Mouse (Mus musculus) cerebellum, adult 11-12 months (tissue): ENCODE data around the gene Rin2.

Experiments
- DNase-seq: peaks from one replicate; pipeline ENCODE4 v3.0.0; 2022

Rin2 gene

DNA sequence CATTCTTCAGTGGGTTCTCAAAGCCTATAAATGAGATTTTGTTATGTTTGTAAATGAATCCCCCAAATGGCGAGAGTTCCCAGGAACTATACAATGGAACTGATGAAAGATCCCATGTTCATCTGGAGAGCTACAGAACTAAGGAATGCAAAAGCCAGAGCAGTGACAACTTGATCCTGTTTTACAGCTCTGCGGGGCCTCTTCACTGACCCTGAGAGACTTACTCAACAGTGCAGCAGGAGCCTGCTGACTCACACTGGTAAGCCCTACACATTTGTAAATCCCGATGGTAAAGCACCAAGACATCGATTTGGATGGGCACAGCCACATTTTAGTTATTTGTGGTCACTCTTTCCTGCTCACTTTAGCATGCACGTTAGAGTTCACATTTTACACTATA is 62.2 kb downstream of the Rin2 start:
- DNase-seq = no peak

DNA sequence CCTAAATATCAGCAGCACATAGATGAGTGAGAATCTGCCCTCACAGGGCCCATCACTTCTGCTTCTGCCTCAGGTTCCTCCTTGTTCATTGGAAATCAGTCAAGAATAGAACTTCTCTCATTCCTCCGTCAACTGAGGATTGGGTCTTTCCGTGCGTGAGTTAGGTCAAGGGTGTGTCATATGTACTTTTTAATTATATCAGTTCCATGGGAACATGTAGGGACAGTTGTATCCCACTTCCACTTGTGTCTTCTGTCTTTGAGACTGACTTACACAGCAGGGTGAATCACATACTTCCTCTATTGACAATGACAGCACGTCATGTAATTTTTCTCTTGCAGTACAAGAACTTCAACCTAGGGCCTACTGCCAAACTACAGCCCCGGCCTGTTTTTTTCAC is 65.7 kb downstream of the Rin2 start:
- DNase-seq = no peak

DNA sequence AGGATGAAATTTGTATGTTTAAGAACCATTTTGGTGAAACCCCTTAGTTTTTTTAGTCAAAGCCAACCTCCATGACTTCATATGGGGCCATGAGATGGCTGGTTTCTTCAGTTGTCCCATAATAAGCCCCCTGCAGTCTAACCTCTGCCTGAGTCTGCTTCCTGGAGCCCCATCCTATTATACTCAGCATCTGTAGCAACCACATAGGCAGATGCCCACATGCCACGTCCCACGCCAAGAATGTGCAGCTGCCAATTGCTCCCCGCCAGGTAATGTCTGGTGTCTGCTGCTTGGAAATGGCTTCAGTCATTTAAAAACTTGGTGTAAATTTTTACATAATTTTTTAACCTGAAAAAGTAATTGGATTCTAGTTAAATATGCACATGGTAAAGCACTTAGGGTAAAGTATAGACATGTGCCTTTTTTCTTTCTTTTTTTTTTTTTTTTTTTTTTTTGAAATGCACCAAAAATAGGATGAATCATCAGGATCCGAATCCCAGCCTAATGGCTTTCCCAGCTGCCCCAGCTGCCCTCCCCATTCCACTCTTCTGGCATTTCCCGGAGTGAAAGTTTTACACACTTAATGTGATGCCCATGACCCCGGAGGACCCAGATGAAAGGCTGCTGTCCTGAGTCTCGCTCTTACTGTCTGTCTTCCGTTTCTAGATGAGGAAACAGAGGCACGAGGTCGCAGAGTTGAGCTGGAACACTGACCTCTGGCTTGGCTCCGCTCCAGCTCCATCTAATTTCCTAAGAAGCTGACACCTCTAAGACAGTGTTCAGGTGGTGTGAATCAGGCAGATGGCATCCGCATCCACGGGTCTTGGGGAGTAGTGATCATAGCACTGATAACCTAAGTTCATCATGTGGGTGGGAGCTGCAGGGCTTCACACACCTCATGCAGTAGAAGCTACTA is 68.0 kb downstream of the Rin2 start:
- DNase-seq = no peak

DNA sequence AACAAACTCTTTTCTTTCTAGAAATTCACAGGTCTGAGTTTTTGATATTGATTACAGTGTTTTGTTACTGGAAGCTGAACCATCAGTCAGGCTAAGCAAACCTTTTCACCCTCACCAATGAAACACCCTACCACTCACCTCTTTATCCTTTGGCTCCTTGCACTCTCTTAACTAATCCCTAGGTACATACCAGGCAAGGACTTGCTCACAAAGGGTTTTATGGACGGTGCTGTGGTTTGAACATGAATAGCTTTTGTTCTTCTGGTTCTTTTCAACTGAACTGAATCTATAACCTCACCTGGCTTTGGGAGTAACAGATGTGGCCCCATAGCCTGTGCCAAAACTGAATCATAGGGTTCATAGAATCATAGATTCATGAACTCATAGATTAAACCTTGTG is 71.4 kb downstream of the Rin2 start:
- DNase-seq = no peak

DNA sequence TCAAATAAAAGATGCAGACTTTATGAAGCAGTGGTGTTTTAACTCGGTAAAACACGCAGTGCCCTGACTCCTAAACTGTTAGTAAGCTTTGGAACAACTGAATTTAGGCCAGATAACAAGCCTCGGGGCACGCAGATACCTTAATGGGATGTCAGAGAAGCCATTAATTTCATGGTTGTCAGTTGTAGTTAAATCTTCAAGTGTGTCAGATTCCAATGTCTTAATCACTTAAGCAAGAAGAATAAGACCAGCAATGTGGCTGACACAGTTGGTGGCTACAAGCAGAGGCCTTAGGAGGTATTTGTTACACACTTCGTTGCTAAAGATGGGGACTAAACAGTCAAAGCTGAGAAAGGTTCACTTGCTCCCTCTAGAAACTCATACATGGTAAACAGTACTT is 74.6 kb downstream of the Rin2 start:
- no peak for DNase-seq

DNA sequence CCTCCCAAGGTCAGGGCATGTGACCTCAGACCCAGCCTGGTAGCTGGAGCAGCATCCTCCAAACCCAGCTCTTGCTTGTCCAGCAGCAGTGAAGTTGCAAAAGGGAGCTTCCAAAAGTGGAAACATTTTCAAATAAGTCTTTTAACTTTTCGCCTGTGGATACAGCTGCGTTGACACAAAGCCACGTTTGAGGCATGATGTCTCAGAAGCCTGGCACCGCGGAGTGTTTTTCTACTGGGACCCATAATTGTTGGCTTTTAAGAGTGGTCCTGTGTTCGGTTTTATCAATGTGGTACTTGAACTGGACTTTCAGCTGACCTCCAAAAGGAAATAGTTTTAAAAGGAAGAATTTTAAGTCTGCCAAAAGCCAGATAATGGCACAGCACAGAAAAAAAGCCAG is 77.6 kb downstream of the Rin2 start:
- DNase-seq = no peak

DNA sequence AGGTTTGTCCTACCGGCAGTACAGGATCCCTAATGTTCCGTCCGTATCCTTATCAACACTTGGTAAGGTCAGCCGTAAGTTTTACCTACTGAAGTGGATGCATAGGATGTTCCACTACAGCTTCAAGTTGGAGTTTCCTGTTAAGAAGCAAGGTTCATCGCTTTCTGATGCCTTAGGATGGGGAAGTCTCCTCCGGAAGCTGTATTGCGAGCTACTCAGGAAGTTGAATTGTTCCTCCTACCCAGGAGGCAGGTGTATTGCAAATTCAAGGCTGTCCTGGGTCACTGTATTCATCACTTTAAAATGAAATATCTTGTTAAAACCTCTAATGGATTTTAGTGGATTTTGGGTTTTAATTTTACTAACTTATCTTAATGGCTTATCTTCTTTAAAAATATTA is 79.0 kb downstream of the Rin2 start:
- no peak for DNase-seq

DNA sequence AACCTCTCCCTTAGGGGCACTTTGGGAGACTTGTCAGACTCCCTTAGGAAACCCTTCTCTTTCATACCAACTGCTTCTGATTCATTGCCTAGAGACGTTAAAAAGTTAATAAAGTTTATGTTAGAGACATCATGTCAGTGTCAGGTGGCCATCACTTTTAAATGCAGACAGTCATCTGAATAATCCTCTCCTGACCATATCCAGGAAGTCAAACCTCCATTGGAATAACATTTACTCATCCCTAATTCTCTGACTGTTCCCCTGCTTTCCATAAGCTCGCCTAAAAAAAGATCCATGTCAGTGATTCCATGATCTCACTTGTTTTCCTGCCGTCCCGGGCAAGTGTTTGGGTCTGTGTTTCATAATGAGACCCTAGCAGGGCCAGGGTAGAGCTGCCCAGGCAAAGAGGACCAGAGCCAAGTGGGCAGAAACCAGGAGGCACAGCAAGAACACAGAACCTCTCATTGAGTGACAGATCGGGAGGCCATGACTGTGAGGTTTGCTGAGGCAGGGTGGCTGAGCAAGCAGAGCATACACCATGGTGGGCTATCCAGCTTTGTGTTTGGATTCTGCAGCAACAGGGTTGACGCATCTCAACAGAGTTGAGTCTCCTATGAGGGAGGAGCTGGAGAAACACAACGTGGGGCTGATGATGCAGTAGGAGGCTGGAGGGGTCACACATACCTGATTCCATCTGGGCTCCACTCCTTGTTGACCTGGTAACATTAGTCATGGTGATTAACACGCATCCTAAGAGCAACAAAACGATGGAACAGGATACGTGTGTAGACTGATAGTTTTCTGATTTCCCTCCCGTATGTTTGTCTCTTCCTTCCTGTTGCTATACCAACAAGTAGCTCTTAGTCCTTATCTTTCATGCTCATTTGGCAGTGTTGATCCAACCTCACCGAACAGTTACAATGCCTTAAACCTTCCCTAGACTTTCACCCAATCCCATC is 81.1 kb downstream of the Rin2 start:
- no peak for DNase-seq

DNA sequence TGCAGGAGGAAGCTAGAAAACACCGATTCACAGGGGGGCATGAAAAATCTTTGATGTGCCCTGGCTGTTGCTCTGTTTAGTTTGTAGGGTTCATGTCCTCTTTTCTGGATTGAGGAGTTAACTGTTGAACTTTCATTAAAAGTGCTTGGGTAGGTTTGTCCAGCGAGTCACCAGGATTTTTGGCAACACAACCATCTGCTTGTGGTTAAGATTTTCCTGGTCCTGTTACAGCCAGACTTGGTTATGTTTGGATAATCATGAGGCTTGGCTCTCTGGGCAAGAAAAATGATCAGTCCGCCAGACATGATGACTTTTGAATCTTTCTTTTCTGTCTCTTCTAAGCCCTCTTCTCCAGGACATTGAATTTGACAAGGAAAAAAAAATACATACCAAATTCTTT is 85.1 kb downstream of the Rin2 start:
- no peak for DNase-seq

DNA sequence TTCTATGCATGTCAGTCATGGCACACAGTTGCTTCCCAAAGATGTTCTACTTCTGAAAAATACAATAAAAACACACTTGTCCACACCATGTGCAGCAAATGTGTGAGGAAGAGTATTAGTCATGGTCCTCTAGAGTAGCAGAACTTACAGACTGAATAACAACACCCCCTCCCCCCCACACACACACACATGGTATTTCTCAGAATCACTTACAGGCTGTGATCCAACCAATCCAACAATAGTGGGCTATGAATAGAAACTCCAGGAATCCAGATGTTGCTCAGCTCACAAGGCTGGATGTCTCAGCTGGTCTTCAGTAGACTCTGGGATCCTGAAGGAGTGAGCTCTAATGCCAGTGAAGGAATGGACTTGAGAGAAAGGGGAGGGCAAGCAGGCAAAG is 86.4 kb downstream of the Rin2 start:
- no peak for DNase-seq

DNA sequence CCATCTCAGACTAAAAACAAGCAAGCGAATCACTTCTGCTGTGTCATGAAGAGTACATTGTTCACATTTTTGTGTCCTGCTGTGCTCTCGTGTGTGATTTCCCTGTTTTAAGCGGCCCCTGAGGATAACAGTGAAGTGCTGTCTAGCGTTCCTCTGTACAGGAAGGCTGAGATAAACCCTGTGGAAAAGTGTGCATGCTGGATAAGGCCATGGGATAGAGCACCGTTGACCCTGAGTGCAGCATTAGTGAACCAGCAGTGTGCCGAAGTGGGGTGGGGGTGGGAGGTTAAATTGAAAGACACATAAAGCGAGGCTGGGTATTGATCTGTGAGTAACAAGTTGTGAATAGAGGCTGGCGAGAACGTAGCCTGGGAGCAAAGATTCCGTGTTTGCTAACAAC is 94.9 kb downstream of the Rin2 start:
- DNase-seq = no peak

DNA sequence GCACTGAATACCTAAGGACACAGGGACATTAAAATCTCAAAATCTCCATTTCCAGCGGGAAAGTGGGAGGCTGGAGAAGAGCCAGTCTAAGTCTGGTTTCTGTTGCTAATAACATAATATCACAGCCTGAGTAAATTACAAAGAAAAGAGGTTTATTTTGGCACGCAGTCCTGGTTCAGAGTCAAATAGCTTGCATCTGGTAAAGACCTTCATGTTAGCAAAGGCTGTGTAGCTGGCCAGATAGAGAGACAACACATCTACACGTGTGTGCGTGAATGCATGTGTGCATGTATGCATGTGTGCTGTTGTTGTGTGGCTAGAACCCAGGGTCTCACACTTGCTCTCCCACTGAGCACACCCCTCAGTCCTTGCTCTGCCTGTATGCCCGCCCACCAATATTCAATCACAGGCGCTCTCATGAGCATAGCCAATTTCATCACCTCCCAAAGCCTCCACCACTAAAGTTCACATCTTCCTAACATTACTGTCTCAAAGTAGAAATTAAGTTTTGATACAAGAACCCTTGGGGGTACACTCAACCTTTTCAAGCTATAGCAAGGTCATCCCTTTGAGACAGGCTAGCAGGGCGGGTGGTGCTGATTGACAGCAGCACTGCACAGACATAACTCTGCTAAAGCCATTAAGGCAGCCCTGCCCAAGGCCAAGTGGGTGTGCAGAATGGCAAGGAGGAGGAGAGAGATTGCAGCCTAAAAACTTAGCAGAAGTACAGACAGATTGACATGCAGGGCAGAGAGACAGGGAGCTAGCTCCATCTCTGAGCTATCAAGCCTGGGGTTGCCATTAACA is 95.9 kb downstream of the Rin2 start:
- no peak for DNase-seq

DNA sequence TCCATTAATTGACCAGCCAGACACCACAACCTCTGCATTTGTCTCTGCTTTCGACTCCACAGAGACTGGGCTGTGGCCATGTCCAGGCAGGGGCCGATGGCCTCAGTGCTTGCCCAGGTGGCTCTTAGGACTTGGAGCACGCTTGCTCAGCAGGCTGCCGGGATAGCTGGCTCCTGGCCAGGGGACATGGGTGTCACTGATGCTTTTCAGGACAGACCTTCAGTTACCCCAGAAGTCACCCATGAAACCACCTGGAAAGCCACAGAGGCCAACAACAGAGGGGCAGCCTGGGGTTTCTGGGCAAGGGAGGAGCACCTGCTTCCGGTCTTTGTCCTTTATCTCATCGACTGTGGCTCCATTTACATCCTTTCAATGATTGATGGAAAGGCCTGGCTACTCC is 108.2 kb downstream of the Rin2 start:
- no peak for DNase-seq

DNA sequence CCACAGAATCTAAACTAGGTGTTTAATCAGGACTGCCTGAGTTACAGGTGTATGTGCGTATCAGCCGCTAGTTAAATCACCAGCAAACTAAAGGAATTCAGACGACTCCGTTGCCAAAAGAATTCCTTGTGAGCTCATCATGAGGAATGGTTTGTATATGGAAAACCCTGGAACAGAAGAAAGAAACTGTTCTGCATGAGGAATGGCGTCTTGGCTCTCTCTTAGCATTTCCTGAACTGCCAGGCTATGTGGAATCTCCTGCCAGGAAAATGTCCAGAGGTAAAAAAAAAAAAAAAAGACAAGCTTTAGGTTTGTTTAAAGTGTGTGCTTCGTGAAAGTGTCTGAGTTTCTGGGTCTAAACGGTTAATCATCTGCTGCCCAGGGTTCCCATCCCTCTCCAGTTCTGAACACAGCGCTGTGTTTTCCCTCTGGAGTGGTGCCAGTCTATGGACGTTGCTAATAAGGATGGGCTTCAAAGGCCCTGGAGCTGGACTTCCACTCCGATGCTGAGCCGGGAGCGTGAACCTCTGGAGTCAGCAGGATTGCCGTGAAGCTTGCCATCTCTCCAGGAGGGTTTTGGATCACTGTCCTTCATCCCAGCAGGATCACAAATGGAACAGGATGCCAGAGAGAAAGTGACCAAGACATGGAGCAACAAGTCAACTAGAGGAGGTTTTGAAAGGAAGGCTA is 109.4 kb downstream of the Rin2 start:
- DNase-seq = no peak

DNA sequence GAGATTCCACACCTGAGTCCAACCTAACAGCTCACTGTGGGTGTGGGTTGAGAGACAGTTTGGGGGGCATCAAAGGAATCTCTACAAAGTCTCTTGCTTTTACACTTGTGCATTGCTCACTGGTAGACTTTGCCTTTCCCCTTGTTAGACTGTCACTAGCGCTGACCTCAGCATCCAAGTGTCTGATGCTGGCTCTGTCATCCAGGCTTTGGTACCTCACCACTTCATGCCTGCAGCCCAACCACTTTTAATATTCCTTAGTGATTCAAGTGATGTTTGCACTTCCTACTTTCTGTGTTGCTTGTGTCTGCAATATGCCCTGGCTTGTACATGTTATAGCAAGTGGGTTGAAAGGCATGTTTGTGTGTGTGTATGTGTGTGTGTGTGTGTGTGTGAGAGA is 109.9 kb downstream of the Rin2 start:
- no peak for DNase-seq

DNA sequence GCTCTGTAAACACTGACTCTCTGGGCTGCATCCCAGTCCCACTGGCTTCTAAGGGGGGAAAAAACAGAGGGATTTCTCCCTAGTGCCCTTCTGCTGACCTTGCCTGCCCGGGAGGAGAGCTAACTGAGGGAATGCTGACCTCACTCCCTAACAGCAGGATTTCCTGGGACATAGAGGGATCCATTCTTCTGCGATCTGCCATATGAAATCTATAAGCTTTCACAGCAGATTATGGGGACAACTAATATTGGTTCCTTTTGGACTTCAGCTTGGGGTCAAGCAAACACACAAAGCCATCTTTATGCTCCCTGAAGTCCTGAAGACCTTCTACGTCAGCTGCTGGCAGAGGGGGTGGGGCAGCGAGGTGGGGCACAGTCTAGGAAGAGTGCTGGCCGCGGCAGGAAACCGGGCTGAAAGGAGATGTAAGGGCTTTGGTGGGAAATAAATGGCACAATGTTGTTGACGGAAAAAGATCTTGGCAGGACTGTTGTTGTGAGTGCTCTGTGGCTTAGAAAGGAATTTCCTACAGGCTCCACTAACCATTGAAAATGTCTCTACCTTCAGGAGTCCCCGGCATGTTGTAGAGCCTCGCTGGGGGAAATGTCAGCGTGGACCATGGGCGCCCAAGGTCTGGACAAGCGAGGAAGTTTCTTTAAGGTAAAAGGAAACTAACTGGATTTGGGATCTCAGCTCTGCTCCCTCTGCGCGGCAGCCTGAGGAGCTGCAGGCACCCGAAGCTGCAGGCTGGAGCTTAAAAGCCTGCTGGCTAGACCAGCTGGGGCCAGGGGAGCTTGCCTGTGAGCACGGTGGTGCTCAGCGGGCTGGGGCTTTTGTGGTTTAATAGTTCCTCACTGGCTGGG is 111.0 kb downstream of the Rin2 start:
- DNase-seq = no peak

DNA sequence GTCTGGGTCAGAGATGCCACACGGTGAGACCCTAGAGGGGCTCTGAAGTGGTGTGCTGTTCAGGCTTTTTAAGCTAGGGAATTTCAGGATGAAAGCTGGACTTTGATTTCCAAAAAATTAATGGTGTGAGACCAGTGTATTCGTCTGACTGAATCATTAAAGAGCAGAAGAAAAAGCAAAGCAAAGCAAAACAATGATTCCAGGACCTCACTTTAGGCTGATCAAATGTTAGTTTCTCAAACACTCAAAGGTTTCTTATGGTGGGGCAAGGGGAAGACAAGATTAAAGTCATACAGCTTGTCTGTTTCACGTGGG is 111.6 kb downstream of the Rin2 start:
- DNase-seq = no peak

DNA sequence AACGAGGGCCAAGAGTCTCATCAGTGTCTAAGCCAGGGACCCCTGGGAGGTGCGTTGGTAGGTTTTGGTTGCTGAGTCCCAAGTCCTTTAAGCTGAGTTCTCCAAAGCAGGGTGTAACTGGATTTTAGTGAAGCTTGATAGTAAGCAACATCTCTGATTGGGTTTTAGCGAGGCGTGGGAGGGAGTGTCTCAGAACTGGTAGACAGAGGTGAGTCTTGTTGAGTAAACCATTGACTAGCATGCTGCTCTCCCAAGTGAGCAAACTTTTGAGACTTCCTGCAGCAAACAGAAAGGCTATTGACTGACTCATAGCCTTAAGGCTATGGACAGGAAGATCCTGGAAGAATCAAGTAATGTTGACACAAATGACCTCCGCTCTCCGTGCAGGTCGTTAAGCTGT is 112.5 kb downstream of the Rin2 start:
- no peak for DNase-seq

DNA sequence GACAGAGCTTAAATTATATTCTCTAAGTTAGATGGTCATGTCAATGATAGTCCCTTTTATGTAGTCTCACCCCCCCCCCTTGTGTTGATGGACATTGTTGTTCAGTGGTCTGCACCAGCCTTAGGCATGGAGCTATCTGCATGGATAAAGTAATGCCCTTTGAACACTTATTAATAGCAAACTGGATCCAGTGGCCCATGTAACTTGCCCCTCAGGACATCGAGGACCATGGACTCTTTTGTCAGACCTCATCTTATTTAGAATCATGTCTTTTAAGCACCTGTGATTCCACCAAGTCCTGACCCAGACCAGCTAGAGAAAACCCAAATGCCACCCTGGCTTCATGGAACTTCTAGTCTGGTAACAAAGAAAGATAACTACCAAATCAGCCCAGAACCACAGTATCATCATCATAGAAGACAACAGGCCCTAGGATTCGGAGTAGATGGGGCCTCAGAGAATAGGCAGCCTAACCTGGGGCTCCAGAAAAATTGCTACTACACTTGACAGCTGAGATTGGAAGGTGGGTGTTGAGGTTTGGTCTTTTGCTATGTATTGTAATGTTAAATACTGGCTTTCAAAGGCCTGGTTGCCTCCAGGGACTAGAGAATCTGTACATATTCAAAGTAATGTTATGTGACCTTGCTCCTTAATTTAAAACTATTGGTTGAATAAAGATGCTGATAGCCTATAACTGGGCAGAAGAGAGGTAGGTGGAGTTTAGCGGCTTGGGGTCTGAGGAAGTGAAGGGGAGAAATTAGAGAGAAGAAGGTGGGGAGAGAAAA is 113.7 kb downstream of the Rin2 start:
- DNase-seq = no peak

DNA sequence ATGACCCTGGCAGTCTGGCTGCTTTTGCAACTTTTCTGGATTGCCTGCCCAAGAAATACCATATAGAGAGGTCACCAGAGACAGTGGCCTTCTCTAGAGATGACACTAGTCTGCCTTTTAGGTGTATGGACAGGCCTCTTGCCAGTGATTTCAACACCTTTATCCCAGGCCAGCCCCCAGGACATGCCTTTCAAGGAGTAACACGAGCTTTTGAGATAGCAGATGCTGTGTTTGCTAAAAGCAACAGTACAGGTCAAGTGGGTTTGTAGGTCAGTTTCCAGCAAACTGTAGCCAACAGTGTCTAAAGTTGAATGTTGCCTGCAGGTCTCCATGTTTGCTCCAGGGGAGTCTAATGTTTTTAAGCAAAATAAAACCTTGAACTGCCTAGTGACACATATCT is 118.7 kb downstream of the Rin2 start:
- no peak for DNase-seq
